Mouse (Mus musculus): ENCODE data around the gene Stx7.
A peak's percentile ranks its signal among the peaks of the same experiment; 100 is the strongest.

Gene Stx7

GRCm38 (mm10) chr10:24167978-24168583 is 19.0 kb downstream of the Stx7 start:
- no peak for DNase-seq (ENCODE audit: low spot score in 2 of 2)

DNA sequence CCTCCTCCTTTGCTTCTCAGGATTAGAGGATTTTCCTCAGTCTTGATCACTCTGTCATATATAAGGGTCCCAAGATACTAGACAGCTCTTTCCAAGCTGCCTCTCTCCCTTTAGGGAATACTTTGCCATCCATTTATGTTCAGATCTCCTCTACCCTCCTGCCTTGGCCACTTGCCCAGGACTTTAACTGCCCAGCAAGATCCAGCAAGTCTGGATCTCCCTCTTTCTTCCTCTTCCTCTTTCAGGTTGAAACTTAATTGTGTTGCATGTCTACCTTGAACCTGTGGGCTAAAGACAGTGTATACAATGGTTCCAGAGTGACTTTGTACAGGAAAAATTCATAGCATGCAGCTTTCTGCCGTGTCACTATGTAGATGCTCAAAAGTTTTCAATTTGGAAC is 19.8 kb downstream of the Stx7 start:
- no peak for DNase-seq (ENCODE audit: low spot score in 2 of 2)

GRCm38 (mm10) chr10:24171906-24172459 is 22.9 kb downstream of the Stx7 start:
- DNase-seq (ENCODE audit: low spot score in 2 of 2) = no peak

- peak in 1 of 2 experiments; percentile 48 for DNase-seq (ENCODE audit: low spot score in 2 of 2)
Measured at GRCm38 (mm10) chr10:24173210-24174001, 24.3 kb downstream of the Stx7 start.

DNA sequence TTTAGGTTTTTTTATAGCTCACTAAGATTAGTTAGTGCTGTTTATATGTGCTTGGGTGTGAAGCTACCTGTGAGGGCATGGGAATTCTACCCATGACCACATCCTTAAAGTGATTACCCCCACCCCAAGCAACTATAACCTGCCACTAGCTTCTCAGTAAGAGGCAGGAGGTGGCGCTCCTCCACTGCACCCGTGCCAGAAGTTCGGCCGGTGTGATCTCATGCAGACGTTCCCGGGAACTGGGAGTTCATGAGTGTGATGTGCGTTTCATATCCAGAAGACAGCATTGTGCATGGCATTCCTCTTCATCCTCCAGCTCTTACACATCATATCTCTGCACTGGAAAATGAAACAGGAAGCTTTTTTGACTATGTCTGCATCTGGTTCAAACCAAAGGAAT is 41.3 kb downstream of the Stx7 start:
- DNase-seq (ENCODE audit: low spot score in 2 of 2) = no peak

DNA sequence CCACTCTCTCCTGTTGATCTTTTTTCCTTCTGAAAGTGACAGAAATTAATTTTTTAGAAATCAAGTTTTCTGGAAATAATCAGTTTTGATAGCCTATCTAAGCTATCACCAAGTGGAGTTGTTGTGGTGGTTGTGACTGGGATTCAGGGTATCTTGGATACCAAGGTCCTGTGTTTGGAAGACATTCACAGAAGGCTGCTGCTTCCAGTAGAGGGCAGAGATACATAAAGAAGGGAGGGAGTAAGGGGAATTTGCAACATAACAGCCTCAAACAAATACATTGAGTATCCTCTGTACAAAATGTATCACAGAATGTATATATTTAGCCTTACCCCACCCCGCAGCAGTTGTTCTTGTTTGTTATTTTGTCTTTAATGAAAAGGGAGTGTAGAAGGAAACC is 42.9 kb downstream of the Stx7 start:
- DNase-seq (ENCODE audit: low spot score in 2 of 2) = no peak

GRCm38 (mm10) chr10:24199303-24199702 is 50.2 kb downstream of the Stx7 start:
- no peak for DNase-seq (ENCODE audit: low spot score in 2 of 2)

DNA sequence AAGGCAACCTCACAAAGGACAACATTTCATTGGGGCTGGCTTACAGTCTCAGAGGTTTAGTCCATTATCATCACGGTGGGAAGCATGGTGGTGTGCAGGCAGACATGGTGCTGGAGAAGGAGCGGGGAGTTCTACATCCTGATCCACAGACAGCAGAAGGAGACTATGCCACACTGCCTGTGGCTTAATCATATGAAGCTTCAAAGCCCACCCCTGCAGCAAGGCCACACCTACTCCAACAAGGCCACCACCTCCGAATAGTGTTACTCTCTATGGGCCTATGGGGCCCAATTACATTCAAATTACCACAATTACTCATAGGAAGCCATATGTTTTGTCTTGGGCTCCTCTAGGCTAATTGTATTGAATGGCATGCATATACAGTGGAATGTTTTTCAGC is 51.0 kb downstream of the Stx7 start:
- no peak for DNase-seq (ENCODE audit: low spot score in 2 of 2)

GRCm38 (mm10) chr10:24210075-24210474 is 61.0 kb downstream of the Stx7 start:
- DNase-seq (ENCODE audit: low spot score in 2 of 2) = no peak

DNA sequence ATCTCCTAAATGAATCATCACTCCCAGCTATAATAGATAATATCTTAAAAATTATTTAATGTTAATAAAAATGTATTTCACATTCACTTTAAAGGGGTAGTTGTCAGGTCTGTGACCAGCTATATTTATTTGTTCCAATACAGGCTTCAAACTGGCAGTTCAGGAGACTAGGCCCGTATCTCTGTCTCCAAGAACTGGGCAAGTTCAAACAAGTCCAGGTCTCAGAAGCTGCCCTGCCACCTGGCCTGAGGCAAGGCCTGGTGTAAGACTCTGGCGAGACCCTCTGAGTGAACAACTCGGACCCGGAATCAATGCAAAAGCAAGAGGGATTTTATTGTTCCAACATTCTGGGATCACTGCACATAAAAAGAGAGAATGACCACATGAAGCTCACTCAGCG is 64.2 kb downstream of the Stx7 start:
- no peak for DNase-seq (ENCODE audit: low spot score in 2 of 2)

GRCm38 (mm10) chr10:24217558-24218268 is 68.6 kb downstream of the Stx7 start:
- no peak for DNase-seq (ENCODE audit: low spot score in 2 of 2)

DNA sequence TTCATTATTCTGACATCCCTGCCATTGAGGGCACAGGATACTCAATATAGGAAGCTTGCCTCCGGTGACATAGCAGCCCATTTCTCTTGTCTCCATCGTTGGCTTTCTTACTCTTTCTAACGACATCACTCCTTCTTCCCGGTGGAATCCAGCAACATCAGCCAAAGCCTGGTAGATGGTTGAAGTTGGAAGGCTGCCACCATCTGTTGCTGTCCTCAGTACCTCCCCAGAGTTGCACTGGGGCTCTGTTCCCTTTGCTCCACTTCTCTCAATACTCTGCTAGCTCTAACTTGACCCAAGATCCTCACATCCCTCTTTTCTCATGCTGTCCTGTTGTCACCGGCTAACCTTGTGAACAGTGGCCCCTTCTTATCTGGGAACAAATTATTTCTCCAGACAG is 71.8 kb downstream of the Stx7 start:
- no peak for DNase-seq (ENCODE audit: low spot score in 2 of 2)

- no peak for DNase-seq (ENCODE audit: low spot score in 2 of 2)
Measured at GRCm38 (mm10) chr10:24222911-24223310, 73.8 kb downstream of the Stx7 start.

- no peak for DNase-seq (ENCODE audit: low spot score in 2 of 2)
Measured at GRCm38 (mm10) chr10:24223449-24224143, 74.5 kb downstream of the Stx7 start, which contains the start of gene Moxd1. Moxd1 (plus strand) TSS chr10:24223517.

- DNase-seq (ENCODE audit: low spot score in 2 of 2) = no peak
Measured at GRCm38 (mm10) chr10:24224591-24224990, 75.5 kb downstream of the Stx7 start.

GRCm38 (mm10) chr10:24228318-24229183 is 79.4 kb downstream of the Stx7 start:
- DNase-seq (ENCODE audit: low spot score in 2 of 2) = no peak

GRCm38 (mm10) chr10:24232281-24232680 is 83.2 kb downstream of the Stx7 start:
- DNase-seq (ENCODE audit: low spot score in 2 of 2) = no peak

DNA sequence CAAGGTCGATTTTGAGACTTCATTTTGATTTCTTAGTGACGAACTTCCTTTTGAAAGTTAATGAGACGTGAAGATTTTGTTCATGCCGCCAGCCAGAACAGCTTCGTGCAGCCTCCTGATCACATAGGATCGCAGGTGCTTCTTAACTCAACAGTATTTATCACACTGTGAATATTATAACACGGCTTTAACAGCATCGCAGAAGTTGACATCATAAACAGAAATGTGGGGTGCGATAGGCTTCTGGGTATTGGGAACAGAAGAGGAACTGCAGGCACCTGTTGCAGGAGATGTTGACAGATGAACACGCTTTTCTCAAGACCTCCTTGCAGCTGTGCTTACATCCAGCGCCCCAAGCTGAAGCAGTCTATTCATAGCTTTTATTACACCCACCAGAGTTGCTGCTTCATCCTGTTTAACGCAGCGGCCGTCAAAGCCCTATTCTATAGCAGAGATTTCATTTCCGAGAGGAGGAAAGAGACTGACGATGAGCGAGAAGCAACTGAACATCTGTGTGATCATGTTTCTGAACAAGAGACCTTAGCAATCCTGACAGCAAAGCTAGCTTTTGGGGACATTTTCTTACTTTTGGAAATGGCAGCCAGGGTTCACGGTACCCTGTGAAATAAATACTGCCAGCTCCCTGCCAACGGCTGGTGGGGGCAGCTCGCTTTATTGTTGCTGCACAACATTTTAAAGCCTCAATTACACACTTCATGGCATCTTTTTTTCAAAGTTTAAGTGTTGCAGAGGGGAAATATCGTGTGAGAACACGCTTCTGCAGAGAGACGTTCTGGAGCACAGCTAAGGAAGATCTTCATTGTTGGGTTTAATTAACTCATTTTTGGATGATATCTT is 86.6 kb downstream of the Stx7 start:
- DNase-seq (ENCODE audit: low spot score in 2 of 2) = peak; percentile 11 to 29
